Mouse (Mus musculus) hindbrain, embryonic 13.5 days (tissue): Measurements from ENCODE around the gene Mme. TPM values are rescaled to one million over a fixed set of nuclear protein-coding genes. Genes with fewer than 3 reads are reported as not detected.

Experiments used
- ATAC-seq: fragments of 200-750 bp; cut with Nextera tagmentation; 2 replicates; pipeline ENCODE4 v1.8.0; 2017; ENCODE audit warnings: moderate TSS enrichment; ENCODE audit not compliant: low FRiP score
- H3K27ac ChIP-seq: fragments of 300-500 bp; sonication (generic); 2 replicates; pipeline ENCODE4 v1.5.1; 2015; ENCODE audit warnings: inconsistent platforms, mild to moderate bottlenecking, moderate library complexity
- H3K27me3 ChIP-seq: fragments of 300-500 bp; sonication (generic); 2 replicates; pipeline ENCODE4 v1.6.1; 2015; ENCODE audit warnings: mild to moderate bottlenecking, inconsistent platforms
- H3K36me3 ChIP-seq: fragments of 300-500 bp; sonication (generic); 2 replicates; pipeline ENCODE4 v1.6.1; 2015; ENCODE audit warnings: mild to moderate bottlenecking, inconsistent platforms
- H3K4me1 ChIP-seq: fragments of 300-500 bp; sonication (generic); replicated peaks from 2 replicates; pipeline ENCODE4 v1.6.1; 2015; ENCODE audit warnings: inconsistent platforms
- H3K4me2 ChIP-seq: fragments of 300-500 bp; sonication (generic); 2 replicates; pipeline ENCODE4 v1.6.1; 2015; ENCODE audit warnings: inconsistent platforms, mild to moderate bottlenecking, moderate library complexity
- H3K4me3 ChIP-seq: fragments of 300-500 bp; sonication (generic); 2 replicates; pipeline ENCODE4 v1.5.1; 2015; ENCODE audit warnings: mild to moderate bottlenecking, inconsistent platforms
- H3K9ac ChIP-seq: fragments of 300-500 bp; sonication (generic); 2 replicates; pipeline ENCODE4 v1.6.1; 2015; ENCODE audit warnings: mild to moderate bottlenecking, inconsistent platforms
- H3K9me3 ChIP-seq: fragments of 300-500 bp; sonication (generic); 2 replicates; pipeline ENCODE4 v1.6.1; 2016; ENCODE audit warnings: inconsistent platforms
- polyA plus RNA-seq: library from polyadenylated mRNA; unstranded; fragments of >200 nt; fragmentation: Nextera tagmentation; extraction: Ambion mirVana; gene quantifications from 2 replicates; pipeline ENCODE4 v1.2.1, GENCODE M21; 2015

The Mme gene
- polyA plus RNA-seq, 1 experiment from 2014 or later, result 4.1 TPM

DNA sequence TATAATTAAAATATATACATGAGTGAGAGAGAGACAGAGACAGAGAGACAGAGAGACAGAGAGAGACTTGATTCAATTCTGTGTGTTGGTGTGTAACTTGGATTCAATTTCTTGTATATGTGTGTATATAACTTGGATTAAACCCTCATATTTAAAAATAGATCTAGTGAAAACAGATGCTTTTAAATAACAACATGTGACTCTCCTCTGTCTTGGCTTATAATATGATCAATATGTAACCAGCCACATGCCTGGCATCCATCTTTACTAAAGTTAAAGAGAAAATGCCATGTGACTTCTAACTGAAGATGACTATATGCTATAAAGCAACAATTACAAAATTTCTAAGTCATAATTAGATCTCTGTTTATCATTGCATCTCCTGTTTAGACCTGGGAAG lies 182.2 kb downstream of the Mme start:
- Histone ChIP-seq H3K4me3 (no peak overlapping the region), H3K27ac (no peak overlapping the region), H3K9me3 (no peaks in the 10 kb centered on the region), H3K4me1 (no peaks in the 10 kb centered on the region), H3K36me3 (no peaks in the 10 kb centered on the region), H3K9ac (no peak overlapping the region), H3K27me3 (no peaks in the 10 kb centered on the region), H3K4me2 (no peak overlapping the region)
- no peak for ATAC-seq

Other genes with a start within 250 kb of the Mme start
- not detected in 2 replicates for gene Gm34302, start 242.3 kb downstream of the Mme start, polyA plus RNA-seq